Mouse (Mus musculus) urinary bladder, postnatal 36 days (tissue): ENCODE measurements around the gene Fuz.

Experiments
- DNase-seq, 2 experiments: peaks; one replicate each; pipeline ENCODE4 v3.0.0; 2022; ENCODE audit warnings: low spot score in 2 of 2, mixed read lengths in 1 of 2

Fuz gene

DNA sequence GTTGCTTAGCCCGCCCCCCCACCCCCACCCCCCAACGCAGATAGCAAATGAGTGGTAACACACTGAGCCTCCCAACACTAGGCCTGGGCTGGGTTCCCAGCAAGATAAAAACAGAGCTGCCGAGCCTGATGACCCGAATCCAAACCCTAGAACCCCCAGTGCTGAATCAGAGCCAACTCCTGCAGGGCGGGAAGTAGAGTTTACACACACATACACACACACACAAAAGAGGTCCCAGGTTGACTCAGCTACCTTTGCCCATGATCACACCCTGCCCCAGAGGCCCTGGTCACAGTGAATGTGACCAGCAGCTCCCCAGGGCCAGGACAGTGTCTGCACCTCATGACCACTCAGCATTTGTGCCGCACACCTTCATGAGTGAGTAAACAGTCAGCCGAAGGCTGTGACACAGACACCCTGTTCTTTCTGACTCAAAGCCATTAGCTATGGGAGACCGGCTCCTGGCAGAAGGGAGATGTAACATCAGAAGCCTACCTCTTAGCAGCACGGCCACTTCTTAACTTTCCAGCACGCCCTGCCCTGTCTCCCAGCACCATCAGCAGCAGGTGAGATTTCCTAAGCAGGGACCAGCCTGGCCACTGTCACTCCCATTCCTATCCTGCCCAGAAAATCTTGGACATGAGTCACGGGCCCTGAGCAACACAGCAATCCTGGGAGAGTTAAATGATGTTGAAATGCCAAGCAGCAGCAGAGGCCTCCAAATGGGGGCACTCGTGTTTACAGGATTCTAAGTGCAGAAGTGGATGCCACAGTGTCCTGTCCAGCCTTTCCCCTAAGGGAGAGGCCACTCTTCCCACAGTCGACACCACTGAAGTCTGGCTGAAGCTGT lies 7.4 kb upstream of the Fuz start:
- DNase-seq = no peak

DNA sequence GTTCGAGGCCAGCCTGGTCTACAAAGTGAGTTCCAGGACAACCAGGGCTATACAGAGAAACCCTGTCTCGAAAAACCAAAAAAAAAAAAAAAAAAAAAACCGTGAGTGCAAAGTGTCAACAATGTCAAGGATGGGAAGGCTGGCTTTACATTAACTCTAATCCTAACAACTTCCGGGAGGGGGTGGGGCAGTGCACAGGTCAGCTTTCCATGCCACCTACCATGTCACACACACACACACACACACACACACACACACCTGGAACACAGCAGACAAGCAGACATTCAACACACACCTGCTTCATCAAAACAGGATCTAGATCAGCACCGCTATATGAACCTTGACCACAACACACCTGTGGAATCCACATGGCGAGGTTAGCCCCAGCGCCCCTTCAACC lies 5.7 kb upstream of the Fuz start:
- no peak for DNase-seq

DNA sequence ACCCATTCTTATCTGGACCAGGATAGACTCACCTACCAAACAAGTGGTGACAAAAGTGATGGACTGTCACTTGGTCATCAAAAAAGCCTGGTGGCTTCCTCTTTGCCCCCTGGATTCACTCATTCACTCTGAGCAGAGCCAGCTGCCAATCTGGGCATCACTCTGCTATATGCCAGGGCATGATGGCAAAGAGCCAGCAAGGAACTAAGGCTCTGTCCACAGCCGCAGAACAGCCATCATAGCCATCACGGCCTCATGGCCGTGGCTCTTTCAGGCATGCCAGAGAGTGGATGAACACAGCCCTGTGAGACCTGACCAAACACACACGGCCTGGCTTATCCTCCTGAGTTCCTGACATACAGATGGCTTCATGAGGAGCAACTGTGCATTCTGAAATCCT lies 5.1 kb upstream of the Fuz start:
- DNase-seq = no peak

DNA sequence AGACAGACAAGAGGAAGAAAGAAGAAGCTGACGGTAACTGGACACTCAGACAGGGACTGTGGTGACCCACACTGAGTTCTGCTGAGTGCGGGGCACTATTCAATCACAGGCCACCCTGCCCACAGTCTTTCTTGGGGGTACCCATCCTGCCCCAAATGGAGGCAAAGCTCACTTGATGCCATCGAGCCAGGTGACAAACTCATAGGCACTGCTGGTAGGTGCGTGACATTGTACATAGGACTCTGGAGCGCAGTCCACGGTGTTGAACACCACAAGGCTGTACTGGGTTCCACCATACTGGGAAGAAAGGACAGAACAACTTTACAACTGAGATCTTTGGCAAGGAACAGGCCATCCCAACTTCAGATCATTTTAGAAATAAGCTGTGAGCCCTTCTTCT lies 4.3 kb upstream of the Fuz start:
- DNase-seq = no peak

DNA sequence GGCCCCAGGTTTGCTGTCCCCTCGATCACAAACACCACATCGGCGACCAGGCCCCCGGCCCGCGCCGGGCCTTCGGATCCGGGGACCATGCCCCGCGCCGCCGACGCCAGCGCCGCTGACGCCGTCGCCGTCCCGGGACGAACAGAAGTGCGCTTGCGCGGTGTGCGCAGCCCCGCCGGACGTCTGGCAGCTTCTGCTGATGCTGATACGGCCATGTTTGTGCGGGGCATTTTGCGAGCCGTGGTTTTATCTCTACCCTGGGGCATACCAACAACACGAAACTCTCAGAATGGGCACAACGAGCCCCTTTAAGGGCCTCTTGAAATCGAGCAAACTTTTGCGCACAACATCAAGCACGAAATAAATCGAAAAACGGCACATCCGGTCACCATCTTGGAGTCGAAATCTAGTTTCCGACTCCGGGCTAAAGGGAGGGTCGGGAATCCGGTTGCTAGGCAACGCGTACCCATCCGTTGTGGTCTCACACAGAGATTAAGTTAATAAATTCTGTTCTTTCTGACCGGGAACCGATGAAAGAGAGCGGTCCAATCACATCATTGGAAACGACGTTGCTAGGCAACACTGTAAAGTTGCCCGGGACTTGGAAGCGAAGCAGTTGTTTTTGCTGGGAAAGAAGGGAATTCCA lies 3.5 kb upstream of the Fuz start, which contains the start of gene Med25:
Gene Med25, minus strand, starts transcription at position 437 of the 646 bp plus-strand sequence.
- peak; percentile 83 to 86 for DNase-seq

DNA sequence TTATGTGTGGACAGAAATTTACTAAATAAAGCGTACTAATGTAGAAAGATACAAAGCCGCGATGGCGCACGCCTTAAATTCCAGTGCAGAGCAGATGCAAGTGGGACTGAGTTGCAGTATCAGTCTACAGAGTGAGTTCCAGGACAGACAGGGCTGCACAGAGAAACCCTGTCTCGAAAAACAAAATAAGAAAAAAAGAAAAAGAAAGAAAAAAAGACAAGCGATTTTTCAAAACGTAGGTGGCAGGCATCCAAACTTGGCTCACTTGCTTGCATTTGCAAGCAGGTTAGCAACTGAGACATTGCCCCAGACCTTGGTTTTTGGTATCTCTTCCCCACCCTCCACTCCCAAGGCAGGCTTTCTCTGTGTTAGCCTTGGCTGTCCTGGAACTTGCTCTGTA lies 2.7 kb upstream of the Fuz start:
- no peak for DNase-seq

DNA sequence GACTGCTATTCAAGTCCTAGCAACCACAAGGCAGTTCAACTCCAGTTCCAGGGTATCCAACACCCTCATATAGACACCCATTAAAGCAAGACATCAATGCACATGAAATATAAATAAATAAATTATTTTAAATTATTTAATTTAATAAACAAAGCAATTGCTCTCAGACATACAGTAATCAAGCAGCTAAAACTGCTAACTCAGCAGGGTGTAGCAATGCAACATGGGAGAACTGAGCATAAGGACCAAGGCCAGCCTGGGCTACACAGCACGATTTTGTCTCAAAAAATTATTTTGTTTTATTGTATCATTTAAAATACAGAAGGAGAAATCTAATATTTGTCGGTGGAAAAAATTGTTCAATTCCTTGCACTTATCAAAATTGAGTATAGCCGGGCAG lies 1.7 kb upstream of the Fuz start:
- DNase-seq = no peak

DNA sequence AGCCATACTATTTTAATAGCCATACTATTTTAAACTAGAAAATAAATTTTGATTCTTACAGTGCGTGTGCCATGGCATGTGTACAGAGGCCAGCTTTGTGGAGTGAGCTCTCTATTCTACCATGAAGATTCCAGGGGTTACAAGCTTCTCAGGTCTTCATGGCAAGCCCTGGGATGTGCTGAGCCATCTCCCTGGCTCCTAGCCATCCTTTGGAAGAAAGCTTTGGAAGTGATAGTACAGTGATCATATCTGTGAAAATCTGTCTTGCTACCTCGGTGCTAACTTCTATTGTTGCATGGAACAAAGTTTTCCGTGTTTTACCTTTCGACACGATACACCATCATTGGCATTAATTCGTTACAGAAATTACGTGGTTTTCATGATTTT lies 680 bp upstream of the Fuz start:
- DNase-seq = no peak

DNA sequence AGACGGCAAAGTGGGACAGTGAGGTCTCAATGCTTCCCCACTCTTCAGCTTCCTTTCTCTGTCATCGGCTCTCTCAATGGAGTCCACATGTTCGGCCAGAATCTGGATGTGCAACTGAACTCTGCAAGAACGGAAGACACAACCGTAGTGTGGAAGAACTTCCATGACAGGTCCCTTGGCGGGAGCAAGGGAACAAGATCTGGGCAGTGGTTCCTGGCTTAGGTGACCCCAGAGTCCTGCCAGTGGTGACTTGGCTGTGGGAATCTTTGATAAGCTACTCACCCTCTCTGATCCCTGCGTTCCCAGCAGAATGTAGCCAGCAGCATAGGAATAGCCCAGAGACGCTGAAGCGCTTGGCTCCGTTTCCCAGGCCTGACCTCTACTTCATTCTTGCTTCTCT lies 620 bp downstream of the Fuz start:
- DNase-seq = no peak

DNA sequence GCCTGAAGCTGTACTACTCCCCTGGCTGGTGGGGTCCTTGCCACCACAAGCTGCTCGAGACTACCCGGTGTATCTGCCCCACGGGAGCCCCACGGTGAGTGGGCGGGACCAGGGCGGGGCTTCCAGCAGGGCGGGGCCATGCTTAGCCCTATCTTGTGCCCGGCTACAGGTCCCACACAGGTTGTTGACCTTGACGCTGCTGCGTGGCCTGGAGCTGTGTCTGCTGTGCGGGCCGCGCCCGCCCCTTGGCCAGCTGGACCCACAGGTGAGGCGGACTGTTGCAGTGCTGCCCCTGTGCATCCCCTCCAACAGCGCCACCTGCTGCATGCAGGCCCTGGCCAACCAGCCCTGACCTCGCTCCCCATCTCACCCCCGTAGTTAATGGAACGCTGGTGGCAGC lies 2.7 kb downstream of the Fuz start:
- DNase-seq = peak in 1 of 2 experiments; percentile 30

DNA sequence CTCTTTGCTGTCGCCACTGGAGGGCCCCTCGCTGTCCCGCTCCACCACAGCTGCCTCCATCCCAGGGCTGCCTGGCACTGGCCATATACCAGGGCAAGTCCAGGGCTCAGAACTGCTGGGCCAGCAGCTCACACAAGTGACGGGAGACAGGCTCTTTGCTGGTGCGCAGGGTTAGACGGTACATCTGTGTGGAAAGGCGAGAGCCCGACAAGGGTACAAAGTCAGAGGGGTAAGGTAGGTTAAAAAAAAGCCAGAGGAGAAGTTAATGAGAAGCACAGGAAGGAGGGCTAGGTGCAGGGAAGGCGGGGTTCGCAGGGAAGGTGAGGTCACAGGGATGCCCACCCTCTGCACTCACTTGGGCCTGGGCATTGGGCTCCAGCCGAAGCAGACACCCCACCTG lies 4.8 kb downstream of the Fuz start:
- no peak for DNase-seq

DNA sequence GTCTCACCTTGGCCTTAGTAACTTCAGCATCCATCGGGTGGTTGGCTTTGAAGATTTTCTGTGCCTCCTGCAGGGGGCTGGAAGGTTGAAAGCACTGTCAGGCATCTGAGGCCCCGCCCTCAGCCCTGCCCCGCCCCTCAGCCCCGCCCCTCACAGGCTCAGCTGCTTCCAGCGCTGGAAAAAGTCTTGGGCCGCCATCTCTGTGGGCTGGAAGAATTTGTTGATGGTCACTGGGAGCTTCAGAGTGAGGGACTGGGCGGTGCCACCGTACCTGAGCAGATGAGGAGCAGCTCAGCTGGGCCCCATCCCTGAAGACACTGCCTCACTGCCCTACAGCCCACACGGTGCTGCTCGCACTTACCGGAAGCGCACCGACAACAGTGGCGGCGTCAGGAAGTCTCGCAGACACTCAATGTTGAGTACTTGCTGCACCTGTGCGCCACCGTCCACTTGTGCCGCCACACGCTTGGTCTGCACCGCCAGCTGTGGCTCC lies 5.4 kb downstream of the Fuz start:
- DNase-seq = no peak

DNA sequence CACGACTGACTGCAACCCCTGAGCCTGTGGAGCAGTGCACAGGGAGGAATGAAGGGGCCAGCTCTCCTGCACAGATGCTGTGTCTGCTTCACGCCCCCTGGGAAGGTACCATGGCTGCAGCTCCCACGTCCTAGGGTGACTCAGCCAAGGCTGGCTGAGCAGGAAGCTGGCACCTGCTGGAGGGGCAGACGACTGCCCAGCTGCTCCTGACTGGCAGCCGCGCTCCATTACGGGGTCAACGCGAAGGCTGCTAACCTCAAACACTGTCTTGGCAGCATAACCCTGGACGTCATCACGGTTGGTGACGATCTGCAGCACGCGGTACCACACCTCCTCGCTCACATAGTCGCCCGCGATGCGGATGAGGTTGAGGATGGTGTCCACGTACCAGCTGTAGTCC lies 9.6 kb downstream of the Fuz start:
- no peak for DNase-seq

DNA sequence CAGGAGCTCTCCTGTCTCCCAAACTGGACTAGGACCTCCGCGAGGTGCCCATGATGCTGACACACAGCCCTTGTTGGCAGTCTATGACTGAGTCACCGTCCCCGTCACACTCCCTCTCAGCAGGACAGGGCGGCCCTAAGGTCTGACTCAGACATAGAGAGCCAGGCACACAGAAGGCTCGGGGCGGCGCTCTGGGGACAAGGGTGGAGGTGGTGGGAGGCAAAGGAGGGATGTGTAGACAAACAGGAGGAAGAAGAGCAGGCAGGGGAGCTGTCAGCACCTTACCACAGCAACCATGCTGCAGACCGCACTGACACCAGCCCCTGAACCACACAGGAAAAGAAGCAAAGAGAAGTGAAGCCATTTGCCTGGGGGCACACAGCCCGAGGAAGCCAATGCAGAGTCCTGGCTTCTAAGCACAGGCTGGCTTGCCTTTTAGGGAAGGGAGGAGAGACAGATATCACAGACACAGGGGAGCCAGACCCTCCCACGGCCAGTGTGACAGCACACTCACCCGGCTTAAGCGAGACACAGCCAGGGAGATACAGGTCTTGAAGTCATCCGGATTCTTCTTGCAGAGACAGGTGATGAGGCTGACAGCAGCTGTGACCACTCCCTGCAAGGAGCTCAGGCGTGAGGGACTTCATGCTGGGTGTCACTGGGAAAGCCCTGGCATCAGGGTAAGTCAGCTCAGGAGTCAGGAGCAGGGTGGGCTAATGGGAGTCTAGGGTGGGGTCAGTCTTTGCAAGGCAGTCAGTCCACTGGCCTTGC lies 13.0 kb downstream of the Fuz start:
- DNase-seq = no peak

DNA sequence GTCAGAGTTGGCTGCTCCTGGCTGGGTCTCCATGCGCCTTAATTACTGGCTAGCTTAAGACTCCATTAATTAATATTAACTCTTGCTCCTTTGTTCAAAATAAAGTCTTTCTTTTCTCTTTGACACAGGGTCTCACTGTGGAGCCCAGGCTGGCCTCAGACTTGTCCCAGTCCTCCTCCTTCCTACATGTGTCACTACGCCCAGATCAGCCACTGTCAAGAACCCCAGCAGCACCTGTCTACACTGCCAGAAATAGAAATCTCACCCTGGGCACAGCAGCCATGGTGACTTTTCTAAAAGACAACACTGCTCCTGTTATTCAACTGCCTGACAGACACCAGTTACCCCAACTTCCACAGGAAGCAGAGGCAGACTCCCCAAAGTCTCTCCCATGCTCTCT lies 18.5 kb downstream of the Fuz start:
- DNase-seq = no peak

DNA sequence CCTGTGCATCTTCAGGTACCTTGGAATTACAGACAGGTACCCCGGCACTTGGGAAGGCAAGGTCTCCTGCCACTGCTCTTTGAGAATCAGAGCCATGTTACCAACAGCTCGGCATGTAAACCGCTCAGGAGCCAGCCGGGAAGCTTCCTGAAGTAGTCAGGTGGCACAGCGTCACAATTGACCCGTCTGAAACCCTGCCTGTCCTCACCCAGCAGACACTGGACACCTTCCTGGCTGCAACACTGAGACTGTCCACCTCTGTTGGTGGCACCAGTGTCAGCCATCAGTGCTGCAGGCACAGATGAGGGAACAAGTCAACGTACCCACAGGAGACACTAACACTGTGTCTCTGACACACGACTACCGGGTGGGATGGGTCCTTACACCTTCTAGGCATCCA lies 19.4 kb downstream of the Fuz start:
- no peak for DNase-seq

DNA sequence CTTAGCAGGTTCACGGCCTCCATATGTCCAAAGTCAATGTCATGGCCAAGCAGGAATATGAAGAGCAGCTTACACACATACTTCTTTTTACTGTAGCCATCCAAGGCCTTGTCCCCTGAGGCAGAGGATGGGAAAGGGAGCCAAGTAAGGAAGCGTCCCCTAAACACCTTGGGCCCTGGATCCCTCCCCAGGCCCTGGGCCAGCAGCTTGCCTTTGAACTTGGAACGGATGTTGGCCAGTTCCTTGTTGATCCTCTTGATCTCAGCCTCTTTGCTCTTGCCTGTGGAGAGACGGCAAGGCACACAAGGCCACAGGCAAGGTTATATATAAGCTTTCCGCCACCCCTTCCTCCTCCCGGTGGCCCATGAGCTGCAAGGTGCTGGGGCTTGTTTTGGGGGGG lies 20.3 kb downstream of the Fuz start:
- DNase-seq = no peak

DNA sequence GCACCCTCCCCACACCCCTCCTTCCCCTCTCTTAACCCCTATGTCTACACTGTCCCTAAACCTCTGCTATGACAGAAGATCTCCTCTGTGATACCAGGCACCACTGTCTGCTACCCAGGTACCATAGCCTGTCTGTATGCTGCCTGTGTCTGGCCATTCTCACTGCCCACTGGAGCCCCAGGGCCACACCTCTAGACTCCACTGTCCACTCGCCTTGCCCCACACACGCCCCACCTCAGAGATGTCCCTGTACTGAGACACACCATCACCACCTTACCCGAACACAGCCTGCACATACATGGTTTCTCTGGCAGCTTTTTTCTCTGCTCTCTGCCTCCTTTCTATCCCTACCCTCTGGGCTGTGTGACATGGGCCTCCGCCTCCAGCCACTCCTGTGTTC lies 21.0 kb downstream of the Fuz start:
- DNase-seq = no peak

DNA sequence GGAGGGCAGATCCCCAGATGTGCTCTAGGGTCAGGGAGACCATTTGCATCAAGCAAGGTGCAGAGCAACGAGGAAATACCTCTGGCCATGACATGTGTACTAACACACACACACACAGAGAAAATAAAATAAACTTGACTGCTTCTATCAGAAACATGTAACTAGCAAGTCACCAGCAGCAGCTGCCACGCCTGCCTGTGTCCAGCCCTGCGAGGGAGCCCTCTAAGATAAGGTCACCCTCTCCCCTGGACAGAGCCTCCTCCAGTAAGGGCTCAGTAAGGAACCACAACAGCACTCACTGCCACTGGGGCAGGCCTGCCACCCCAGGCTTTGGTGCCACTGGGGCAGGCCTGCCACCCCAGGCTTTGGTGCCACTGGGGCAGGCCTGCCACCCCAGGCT lies 22.3 kb downstream of the Fuz start:
- DNase-seq = no peak

DNA sequence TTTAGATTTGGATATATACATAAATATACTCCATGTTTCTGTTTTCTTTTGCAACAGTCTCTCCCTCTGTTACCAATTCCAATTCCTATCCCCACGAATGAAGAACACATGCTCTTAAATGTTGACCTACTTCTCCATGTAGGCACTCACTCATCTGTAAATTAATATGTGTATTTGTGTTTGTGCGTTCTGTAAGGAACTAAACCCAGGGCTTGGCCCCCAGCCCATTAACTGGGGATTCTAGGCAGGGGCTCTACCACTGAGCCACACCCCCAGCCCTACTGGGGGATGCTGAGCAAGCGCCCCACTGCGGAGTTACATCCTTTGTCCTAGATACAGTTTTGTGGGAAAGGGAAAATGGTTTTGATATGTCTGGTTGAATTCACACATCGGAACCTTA lies 23.2 kb downstream of the Fuz start:
- no peak for DNase-seq

DNA sequence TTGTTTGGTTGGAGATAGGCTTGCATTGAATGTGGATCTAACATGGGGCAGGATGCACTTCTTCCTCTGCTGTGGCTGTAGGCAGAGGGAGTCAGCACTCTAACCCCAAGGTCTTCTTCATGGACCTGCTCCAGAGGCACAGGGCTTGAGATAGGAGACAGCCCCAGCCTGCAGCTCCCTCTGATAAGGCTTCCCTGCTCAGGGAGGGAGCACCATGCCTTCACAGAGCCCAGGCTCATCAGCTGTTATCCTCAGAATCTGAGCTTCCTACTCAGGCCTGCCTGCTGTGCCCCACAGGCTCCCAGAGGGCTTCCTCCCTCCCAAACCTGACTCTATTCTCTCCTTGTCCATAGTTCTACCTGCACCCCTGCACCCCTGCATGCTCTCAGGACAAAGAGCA lies 26.7 kb downstream of the Fuz start:
- no peak for DNase-seq

DNA sequence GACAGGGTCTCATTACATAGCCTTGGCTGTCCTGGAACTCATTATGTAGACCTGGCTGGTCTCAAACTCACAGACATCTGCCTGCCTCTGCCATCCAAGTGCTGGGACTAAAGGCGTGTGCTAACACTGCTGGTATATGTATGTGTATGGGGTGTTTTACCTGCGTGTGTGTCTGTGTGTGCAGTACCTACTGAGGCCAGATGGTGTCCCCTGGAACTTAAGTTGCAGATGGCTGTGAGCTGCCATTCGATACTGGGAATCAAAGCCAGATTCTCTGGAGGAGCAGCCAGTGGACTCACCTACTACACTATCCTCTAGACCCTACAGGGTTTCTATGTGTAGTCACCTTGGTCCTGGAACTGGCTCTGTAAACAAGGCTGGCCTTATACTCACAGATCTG lies 29.6 kb downstream of the Fuz start:
- no peak for DNase-seq

DNA sequence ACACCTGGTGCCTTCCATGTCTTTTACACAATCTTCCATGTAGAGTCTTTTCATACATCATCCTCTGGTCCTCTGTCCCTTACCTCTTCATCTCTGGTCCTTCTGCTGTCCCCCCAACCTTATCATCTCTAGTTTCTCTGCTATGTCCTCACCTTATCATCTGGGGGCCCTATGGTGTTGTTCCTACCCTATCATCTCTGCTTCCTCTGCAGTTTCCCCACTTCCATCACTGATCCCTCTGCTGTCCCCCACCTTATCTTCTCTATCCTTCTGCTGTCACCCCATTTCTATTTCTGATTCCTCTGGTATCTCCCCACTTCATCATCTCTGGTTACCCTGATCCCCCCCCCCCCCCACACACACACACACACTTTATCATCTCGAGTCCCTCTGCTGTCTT lies 32.7 kb downstream of the Fuz start:
- DNase-seq = no peak
